Mouse (Mus musculus): ENCODE measurements around the gene Mylk4.

The Mylk4 gene

DNA sequence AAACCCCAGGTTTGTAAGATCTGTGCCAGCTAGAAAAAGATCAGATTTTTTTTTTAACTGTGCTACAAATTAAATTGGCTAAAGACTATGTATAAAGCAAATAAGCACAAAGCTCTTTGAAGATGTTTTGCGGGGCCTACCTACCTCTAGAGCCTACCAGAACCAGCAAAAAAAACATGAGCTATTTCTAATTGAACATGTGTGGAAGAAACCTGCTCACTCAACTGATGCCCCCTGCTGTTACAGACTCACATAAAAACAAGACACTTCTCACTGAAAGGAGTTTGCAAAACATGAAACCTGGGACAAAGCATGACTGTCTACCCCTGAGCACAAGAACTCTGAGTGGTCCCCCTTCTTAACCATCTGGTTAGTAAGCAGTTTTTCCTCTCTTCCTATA lies 13.3 kb upstream of the Mylk4 start:
- DNase-seq (ENCODE audit: low read depth, low spot score) = no peak

DNA sequence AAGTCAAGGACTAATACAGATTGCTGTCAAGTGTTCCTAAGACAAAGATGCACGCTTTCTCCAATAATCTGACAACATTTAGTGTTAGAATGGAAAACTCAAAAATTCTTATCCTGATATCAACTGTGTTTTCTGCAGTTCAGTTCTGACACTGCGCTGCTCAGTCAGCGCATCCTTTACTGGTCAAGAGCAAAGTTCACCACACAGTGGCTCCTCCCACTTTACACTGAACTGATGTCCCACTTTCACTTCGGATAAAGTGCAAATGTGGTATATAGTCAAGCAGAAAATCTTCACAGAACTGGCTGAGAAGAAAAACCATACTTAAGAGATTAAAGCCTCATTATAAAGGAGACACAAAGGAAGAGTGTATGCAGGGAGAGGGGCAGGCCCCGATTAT lies 11.4 kb upstream of the Mylk4 start:
- DNase-seq (ENCODE audit: low read depth, low spot score) = no peak

DNA sequence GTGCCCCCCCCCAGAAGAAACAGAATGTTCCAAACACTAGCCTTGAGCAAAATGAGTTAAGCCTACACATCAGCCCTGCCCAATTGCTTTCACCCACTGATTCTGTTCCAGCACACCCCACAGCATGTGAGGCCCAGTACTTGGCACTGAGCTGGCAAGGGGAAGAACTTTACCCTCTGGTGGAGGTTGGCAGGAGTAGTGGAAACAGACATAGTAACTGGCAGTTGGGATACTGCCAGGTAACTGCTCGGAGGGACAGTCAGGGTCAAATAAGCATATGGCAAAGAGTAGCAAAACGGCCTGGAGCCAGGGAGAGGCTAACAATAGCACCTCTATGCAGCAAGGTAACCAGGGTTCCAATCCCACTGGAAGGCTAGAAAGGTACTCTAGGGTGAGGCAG lies 10.9 kb upstream of the Mylk4 start:
- no peak for DNase-seq (ENCODE audit: low read depth, low spot score)

DNA sequence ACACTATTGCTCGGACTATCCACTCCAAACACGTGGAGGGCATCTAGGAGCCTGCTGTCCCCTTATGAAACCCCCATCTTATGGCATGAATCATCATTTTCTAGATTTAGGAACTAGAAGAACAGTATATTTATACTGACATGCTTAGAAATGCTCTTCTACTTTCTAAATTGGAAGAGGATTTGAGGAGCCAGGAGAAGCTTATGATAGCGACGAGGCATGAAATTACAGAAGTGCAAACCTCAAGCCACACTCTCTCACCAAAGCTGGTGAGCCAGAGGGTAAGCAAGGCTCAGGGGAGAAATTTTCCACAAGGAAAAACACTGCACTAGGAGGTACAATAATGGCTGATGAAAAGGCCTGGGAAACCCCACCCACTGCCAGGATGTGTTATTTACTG lies 6.0 kb upstream of the Mylk4 start:
- DNase-seq (ENCODE audit: low read depth, low spot score) = no peak

DNA sequence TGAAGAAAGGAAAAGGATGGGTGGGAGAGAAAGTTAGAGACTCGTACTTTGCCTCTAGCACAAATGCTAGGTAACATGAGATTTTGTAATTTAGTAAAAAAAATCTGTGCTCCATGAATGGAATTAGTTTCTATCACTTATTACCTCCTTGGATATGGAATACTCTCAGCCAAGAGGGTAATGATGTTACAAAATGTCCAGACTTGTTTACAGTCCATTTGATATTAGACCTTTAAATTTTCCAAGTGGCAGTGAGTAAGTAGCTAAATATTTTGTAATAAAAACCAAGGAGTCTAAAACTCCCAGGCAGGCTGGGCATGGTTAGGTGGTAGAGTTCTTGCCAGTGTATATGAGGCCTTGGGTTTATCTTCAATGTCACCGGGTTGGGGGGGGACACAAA lies 3.8 kb upstream of the Mylk4 start:
- no peak for DNase-seq (ENCODE audit: low read depth, low spot score)

DNA sequence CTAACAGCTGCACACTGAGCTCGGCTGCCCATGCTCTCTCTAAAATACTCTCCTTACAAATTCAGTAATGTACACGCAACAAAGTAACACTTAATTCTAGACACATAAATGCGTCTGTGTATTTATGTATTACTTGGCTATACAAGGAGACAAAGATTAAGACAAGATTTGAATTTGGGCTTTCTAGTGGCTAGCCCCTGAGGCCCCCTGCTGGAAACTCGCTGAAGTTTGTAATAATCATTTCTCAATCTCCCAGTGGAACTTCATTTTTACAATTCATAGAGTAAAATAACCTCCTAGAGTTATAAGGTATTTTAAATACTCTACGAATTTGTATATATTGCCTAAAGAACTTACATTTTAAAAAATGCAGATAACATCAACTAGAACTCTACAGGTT lies 699 bp downstream of the Mylk4 start:
- DNase-seq (ENCODE audit: low read depth, low spot score) = no peak

DNA sequence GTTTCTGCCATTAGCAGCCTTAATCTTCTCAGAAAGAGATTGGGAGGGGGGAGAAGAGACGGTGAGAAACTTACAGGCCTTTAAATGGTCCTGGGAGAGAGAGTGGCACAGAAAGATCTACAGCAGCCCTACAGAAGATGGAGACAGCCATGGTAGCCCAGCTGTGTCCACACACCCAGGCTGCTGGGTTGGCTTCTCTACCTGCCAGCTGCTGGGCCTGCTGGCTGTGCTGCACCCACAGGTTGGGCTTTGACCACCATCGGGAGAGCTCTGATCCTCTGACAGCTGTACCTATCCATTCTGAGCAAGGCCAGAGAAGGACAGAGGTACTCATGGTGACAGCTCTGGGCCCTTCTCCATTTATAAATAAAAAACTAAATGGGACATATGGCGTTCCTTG lies 4.9 kb downstream of the Mylk4 start:
- no peak for DNase-seq (ENCODE audit: low read depth, low spot score)

DNA sequence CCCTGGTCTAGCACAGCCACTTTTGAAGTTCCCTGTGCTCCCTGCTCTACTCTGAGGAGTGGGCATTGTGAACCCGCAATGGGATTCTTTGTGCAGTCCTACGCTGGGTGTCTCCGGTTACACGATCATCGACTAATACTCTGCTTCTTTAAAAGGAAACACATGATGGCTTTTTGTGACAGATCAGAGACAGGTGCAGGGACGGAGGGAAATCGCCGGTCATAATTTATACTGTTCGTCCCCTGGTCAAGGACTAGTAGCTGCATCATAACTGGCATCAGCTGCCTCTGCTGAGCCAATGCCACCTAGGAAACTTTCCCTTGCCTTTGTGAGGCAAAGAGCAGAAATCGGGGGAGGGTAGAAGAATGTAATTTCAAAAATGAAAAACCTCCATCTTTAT lies 7.4 kb downstream of the Mylk4 start:
- no peak for DNase-seq (ENCODE audit: low read depth, low spot score)

DNA sequence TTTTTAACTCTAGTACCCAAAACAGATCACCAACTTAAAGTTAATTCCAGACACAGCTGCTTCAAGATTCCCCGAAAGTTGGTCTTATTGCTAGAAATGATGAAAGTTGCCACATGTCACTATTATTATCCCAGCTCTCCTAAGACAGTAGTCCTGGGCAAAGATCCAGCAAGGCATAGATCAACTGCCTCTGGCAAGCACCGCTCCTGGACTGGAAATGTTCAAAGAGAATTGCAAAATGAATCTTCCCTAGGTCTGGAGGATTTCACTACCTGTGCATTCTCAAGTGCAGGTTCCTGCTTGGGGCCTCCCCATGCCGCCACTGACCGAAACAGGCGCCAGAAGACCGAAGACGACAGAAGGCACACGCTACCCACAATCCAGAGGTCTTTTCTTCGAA lies 7.9 kb downstream of the Mylk4 start:
- no peak for DNase-seq (ENCODE audit: low read depth, low spot score)

DNA sequence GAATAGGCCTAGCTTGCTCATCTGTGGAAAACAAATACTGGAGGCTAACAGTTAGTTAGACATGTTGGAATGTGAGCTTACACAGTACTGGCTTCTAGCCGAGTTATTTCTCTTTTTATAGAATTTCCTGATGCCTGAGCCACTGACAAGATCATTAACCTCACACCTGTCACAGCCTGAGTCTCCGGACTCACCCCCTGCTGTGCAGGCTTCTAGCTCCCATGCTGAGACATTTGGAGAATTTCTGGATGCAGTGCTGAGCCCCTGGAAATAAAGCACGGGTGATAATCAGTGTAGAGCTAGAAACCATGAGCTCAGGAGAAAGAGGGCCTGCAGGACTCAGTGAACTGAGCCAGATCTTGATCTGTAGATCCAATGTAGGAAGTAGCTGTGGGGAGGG lies 13.8 kb downstream of the Mylk4 start:
- DNase-seq (ENCODE audit: low read depth, low spot score) = no peak

DNA sequence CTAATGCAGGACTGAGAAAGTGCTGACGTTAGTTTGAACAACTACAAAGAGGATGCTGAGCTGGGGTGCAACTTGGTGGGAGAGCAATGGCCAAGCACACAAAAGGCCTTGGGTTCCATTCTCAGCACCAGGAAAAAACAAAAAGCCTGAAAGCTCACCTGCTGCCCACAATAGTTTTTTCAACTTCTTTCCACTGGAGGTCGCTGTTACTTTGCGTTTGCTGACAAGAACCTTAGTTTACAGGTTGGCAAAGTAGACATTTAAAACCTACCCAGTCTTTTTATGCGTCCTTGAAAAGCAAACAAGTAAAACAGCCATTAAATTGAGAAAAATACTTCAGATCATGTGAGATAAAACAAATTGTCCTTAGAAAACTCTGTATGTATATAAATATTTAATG lies 15.7 kb downstream of the Mylk4 start:
- peak; percentile 13 for DNase-seq (ENCODE audit: low read depth, low spot score)

DNA sequence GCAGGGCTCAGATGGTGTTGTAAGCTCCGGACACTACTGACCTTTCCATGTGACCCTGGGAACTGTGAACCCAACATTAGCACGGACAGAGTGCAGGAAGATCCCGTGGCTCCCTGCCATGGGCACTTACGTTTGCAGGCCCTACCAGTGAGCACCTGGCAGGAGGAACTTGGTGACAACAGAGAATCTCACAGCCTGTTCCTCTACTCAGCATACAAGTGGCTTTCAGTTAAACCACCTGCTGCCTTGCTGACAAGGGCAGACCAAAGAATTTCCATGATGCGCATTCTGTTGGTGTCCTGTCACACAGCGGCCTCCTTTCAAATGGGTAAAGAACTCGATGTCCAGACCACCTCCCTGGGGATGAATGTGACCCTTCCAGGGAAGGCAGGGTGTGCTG lies 19.3 kb downstream of the Mylk4 start:
- no peak for DNase-seq (ENCODE audit: low read depth, low spot score)

DNA sequence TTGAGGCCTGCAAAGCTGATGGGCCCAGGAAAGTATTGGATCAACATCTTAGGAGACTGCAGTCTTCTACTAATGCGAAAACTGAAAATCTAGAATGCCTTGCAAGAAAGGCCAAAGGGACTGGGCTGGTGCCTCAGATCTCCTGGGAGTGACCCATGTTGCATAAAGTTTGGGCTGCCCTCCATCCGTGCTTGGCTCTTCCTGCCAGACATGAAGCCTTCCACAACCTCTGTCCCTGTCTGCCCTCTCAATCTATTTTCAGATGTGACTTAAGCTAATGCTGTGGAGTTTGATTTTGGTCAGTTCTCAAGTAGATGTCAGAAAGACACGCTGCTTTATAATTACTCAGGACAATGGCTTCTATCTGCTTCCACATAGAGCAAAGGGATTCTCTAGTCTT lies 20.6 kb downstream of the Mylk4 start:
- no peak for DNase-seq (ENCODE audit: low read depth, low spot score)

DNA sequence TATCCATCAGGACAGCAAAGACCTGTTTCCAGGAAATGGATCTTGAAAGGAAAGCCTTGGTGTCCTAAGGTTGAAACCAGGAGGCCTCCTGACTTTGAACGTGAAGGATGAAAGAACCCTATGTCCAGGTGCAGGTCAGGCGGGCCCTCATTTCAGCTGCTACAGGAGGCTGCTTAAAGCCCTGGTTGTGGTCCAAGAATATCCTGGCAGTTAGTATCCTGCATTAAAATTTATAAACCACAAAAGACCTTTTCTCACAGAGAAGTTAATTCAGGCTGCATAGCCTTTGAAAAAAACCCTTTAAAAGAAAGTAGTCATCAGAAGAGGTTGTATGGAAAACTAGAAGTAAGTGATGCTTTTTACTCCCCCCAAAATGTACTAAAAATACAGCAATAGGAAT lies 23.0 kb downstream of the Mylk4 start:
- no peak for DNase-seq (ENCODE audit: low read depth, low spot score)

DNA sequence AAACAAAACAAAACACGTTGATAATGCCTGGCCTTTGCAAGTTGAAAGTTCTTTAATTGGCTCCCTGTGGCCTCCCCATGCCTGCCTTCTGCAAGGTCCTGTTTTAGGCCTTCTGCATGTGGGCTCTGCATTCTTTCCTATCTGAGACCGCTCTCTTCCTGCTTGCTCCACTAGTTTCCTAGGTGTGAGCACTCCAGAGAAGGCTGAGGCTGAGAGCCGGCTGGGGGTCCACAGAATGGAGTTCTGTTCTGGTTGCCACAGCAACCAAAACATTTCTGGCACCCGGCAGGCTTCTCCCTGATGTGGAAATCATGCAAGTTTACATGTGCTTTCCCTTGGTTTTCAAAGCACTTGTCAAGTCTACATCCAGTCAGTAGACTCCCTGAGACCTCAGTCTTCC lies 24.7 kb downstream of the Mylk4 start:
- no peak for DNase-seq (ENCODE audit: low read depth, low spot score)

DNA sequence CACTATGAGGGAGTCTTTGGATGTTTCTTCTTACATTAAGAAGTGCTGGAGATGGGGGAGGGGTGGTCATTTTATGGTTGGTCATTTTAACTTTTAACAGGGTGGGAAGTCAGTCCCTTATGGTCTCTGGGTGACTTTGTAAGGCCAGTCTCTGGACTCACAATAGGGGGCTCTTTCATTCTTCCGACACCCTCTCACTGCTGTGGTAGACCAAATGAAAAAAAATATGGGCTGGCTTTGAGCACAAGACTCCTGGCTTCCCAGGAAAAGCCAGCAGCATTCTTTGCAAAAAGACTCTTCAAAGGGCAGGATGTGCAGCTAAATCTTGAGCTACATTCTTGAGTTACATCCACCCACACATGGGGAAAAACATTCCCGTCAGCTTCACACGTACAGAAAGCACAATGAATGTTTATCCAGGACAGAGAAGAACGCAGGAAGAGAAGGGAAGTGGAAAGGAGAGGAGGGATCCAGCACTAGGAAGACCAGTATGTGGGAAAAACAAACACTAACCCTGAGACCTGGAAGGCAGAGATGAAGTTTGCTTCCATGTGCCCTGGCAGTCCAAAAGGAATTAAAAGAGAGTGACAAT lies 31.6 kb downstream of the Mylk4 start:
- DNase-seq (ENCODE audit: low read depth, low spot score) = no peak

DNA sequence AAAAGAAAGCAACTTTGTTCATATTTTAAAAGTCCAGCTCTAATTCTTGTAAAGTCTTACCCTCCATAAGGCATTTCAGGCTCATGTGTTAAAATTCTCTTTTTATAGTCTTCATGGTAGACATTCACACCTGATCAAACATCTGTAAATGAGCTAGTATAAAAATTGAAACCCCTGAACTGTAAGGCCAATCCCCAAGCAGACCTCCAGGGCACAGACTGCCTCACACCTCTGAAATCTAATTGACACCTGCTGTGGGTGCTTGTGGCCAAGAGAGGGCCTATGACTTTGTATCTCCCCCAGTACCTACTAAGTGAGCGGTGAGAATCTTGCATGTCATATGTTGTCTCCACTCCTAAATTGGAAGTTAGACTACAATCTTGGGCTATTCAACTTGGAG lies 33.2 kb downstream of the Mylk4 start:
- DNase-seq (ENCODE audit: low read depth, low spot score) = no peak

DNA sequence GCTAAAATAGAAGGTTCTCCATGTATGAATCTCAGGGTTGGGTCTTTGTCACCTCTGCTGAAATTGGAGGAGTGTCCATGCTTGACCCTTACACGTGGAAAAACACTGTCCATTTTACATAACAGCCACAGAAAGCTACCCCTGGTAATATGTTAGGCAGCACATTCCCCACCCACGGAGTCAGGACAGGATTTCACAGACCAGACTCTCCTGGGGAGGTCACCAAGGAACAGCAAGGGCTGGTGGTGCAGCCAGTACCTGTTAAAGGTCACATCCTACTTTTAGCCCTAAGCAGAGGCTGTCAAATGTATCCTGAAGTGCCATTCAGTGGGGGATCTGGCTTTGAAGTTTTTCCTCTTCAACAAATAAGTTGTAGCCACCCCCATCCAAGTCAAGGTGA lies 35.3 kb downstream of the Mylk4 start:
- no peak for DNase-seq (ENCODE audit: low read depth, low spot score)

DNA sequence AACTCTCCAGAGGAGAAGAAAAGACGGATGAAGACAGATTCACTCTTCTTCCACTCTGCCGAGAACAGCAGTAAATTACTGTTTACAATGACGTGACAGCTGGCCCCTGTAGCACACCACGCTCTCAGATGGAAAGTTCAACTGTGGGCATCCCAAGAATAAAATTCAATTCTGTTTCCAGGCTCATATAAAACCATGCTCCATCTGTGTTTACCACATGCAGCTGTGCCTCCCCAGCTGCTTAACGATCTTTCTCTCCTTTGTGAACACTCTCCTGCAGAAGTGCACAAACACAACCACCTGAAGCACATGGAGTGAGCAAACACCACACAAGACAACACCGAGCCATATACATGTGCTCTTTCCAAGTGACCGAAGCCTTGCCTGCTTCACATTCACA lies 42.6 kb downstream of the Mylk4 start:
- DNase-seq (ENCODE audit: low read depth, low spot score) = no peak

DNA sequence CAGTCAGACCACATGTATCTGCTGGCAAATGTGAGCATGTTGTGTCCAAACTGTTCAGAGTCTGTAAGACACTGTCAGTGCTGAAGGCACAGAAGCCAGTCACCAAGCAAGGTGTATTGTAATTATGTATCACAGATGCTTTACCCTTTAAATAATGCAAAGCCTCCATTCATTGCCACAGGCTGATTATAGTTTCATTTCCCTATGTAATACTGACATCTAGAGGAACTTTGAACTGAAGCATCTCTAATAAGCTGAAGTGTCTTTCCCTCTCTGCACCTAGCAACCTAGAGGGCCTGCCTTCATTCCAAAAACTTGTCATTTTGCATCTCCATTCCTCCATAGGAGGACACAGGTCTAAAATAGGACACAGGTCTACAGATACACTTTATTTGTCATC lies 52.5 kb downstream of the Mylk4 start:
- no peak for DNase-seq (ENCODE audit: low read depth, low spot score)

DNA sequence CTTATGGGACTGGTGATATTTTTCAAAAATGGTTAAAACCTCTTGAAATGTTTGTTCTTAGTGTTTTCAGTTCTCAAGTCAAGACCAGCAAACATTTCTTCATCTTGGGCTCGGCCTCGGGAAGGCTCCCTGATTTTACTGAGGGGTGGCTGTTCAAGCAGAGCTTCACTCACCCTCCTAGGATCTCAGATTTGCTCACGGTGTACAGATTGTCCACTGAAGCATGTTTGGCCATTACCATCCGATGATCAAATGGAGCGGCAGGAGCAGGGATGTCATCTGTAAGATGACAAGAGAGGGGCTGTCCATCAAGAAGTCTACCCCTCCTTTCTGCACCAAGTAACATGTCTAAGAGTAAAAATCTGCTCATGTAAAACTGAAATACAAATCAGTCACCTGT lies 59.1 kb downstream of the Mylk4 start:
- no peak for DNase-seq (ENCODE audit: low read depth, low spot score)

DNA sequence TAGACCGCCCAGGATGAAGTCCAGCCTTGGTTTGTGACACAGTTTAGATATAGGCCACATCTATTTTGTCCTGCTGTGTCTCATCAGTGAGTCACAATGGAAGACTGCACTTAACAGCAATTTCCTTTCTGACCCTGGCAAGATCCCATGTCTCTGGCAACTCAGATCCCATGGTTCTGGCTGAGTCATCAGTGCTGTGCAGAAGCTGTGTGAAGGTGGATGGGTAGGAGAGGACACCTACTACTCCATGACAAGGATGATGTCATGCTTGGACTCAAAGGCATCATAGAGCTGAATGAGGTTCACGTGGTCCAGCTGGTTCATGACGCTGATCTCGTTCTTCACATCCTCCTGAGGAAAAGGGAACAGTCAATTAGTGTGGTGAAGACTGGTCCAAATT lies 62.0 kb downstream of the Mylk4 start:
- DNase-seq (ENCODE audit: low read depth, low spot score) = no peak

DNA sequence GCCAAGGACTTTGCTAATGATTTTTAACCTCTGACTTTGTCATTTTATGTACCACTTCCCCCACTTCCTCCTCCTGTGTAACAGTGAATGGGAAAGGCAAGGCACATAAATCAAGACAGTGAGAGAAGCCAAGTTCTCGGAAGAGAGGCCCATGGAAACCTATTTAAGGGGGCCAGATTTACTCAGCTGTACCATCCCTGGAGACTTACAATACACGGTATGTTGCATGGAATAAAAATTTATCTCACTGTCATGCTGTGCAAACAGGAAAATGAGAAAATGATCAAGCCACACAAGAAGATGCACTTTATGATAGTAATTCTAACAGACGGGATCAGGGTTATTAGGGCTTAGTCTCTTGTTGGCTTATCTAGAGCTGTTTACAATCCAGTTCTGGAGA lies 64.5 kb downstream of the Mylk4 start:
- no peak for DNase-seq (ENCODE audit: low read depth, low spot score)

DNA sequence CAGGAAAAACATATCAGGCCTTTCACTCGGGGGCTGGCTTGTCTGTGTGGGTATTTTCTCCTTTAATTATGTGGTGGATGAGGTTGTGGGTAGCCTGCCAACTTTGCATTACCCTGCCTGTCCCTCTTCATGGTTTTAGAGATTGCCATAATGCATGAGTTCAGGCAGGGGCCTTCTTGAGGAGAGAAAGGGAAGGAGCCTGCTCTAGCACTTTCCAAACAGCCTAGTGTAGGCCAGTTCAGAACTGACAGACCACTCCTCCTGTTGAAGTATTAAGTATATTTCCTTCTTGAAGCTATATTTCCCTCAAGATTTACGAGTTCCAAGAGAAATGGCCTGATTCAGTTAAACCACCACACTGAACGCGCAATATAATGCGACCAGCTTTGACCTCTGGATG lies 66.0 kb downstream of the Mylk4 start:
- DNase-seq (ENCODE audit: low read depth, low spot score) = no peak

DNA sequence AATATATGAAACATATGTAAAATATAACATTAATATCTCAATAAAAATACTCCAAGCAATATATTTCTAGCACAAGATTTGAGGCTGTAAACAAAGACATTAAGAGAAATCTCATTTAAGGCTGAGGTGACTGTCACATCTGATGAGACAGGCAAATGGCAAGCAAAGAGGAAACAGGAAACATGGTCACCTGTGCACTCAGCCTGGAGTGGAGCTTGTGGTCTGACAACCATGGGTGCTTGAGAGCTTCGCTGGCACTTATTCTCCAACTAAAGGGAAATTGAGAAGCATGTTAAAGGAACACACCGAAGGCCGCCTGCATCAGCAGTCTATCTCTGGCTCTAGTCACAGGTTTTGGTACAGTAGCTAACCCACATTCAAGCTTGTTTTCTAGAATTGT lies 71.2 kb downstream of the Mylk4 start:
- no peak for DNase-seq (ENCODE audit: low read depth, low spot score)
